Mouse (Mus musculus) lung, postnatal 0 days (tissue): ENCODE data around the gene Clk2.

ENCODE experiments used
- CTCF ChIP-seq: IDR thresholded peaks from 2 replicates; pipeline ENCODE4 v1.5.1; 2016; ENCODE audit warnings: antibody characterized with exemption, mild to moderate bottlenecking
- EP300 ChIP-seq: IDR thresholded peaks from 2 replicates; pipeline ENCODE4 v1.6.1; 2016; ENCODE audit warnings: antibody characterized with exemption, mild to moderate bottlenecking, control low read depth

- TF ChIP-seq CTCF: no peak
- TF ChIP-seq EP300: no peak
Measured at GRCm38 (mm10) chr3:89144821-89145220, 19.8 kb upstream of the Clk2 start.
